Mouse (Mus musculus): Measurements from ENCODE around the gene AF067061.
"Not testable (repeated sequence)": the region's sequence is repeated elsewhere in the genome, so short reads cannot be mapped to it uniquely, and the experiment has no call there.

The AF067061 gene

GRCm38 (mm10) chr13:120262870-120263269 lies at the start of gene AF067061:
AF067061 (plus strand) TSS chr13:120263114.
- DNase-seq (ENCODE audit: low spot score in 2 of 2): not testable (repeated sequence)

GRCm38 (mm10) chr13:120215847-120216246 lies 47.1 kb upstream of the AF067061 start, which contains the start of gene Gm21762:
Gm21762 (minus strand) TSS chr13:120215947.
- not testable (repeated sequence) for DNase-seq (ENCODE audit: low spot score in 2 of 2)

- not testable (repeated sequence) for DNase-seq (ENCODE audit: low spot score in 2 of 2)
Measured at GRCm38 (mm10) chr13:120220922-120221321, 42.0 kb upstream of the AF067061 start.

GRCm38 (mm10) chr13:120223012-120223659 lies 39.8 kb upstream of the AF067061 start:
- not testable (repeated sequence) for DNase-seq (ENCODE audit: low spot score in 2 of 2)

GRCm38 (mm10) chr13:120231798-120232197 lies 31.1 kb upstream of the AF067061 start:
- not testable (repeated sequence) for DNase-seq (ENCODE audit: low spot score in 2 of 2)

GRCm38 (mm10) chr13:120232447-120233049 lies 30.4 kb upstream of the AF067061 start:
- DNase-seq (ENCODE audit: low spot score in 2 of 2): not testable (repeated sequence)

- DNase-seq (ENCODE audit: low spot score in 2 of 2): not testable (repeated sequence)
Measured at GRCm38 (mm10) chr13:120238811-120239210, 24.1 kb upstream of the AF067061 start, which contains the start of gene Gm21731. Gm21731 (plus strand) TSS chr13:120239111.

GRCm38 (mm10) chr13:120251208-120251924 lies 11.5 kb upstream of the AF067061 start:
- DNase-seq (ENCODE audit: low spot score in 2 of 2): not testable (repeated sequence)

- DNase-seq (ENCODE audit: low spot score in 2 of 2): not testable (repeated sequence)
Measured at GRCm38 (mm10) chr13:120258817-120259658, 3.9 kb upstream of the AF067061 start.

GRCm38 (mm10) chr13:120259718-120260117 lies 3.2 kb upstream of the AF067061 start:
- peak in 1 of 2 experiments; percentile 15 for DNase-seq (ENCODE audit: low spot score in 2 of 2)

GRCm38 (mm10) chr13:120277837-120278236 lies 14.9 kb downstream of the AF067061 start:
- not testable (repeated sequence) for DNase-seq (ENCODE audit: low spot score in 2 of 2)

GRCm38 (mm10) chr13:120278784-120279183 lies 15.9 kb downstream of the AF067061 start:
- no peak for DNase-seq (ENCODE audit: low spot score in 2 of 2)

GRCm38 (mm10) chr13:120299324-120299894 lies 36.5 kb downstream of the AF067061 start:
- DNase-seq (ENCODE audit: low spot score in 2 of 2): no peak

- peak in 1 of 2 experiments; percentile 61 for DNase-seq (ENCODE audit: low spot score in 2 of 2)
Measured at GRCm38 (mm10) chr13:120299991-120300442, 37.1 kb downstream of the AF067061 start, which contains the start of gene BC147527. BC147527 (plus strand) TSS chr13:120300392.

- no peak for DNase-seq (ENCODE audit: low spot score in 2 of 2)
Measured at GRCm38 (mm10) chr13:120300853-120301252, 37.9 kb downstream of the AF067061 start.

- DNase-seq (ENCODE audit: low spot score in 2 of 2): no peak
Measured at GRCm38 (mm10) chr13:120310749-120311148, 47.8 kb downstream of the AF067061 start.

GRCm38 (mm10) chr13:120313584-120313983 lies 50.7 kb downstream of the AF067061 start:
- peak in 1 of 2 experiments; percentile 44 for DNase-seq (ENCODE audit: low spot score in 2 of 2)
